Mouse (Mus musculus): ENCODE results near the gene Zfp296. TPM values are rescaled to one million over a fixed set of nuclear protein-coding genes. Genes with fewer than 3 reads are reported as not detected.

Zfp296 gene
- polyA plus RNA-seq, 1 experiment from 2014 or later: 0.34 TPM

GRCm38 (mm10) chr7:19567426-19567825 lies 9.7 kb upstream of the Zfp296 start:
- H3K27me3 ChIP-seq (ENCODE audit: insufficient read depth, low read length): no peaks in the 10 kb centered on the region
- peaks cover 32% of the 10 kb centered on the region; the same call in 1 of the 2 replicates for H3K36me3 ChIP-seq (ENCODE audit: insufficient read depth, low read length)
- H3K4me3 ChIP-seq (replicated peaks; ENCODE audit: low read depth, low read length): no peak overlapping the region
- H3K4me1 ChIP-seq (replicated peaks; ENCODE audit: insufficient read depth, low read length): peaks cover 8% of the 10 kb centered on the region
- 86% methylated on average over 8 of the region's 8 CpGs for WGBS
- no peak for TF ChIP-seq CTCF (IDR thresholded peaks at IDR 0.05; ENCODE audit: low read depth)
- H3K9me3 ChIP-seq (replicated peaks; ENCODE audit: low read length): no peaks in the 10 kb centered on the region
- no peak overlapping the region for H3K4me2 ChIP-seq (ENCODE audit: low read length)
- ATAC-seq (replicated peaks; ENCODE audit: low FRiP score, low read depth) (peak; percentile 30; the same call in 1 of the 2 replicates), DNase-seq (ENCODE audit: low spot score) (no peak)
- no peak overlapping the region for H3K9ac ChIP-seq (ENCODE audit: low read depth, low read length)
- no peak overlapping the region for H3K27ac ChIP-seq

- Histone ChIP-seq H3K36me3 (ENCODE audit: insufficient read depth, low read length) (peaks cover 27% of the 10 kb centered on the region; the same call in 1 of the 2 replicates), H3K4me3 (replicated peaks; ENCODE audit: low read depth, low read length) (no peak overlapping the region), H3K9me3 (replicated peaks; ENCODE audit: low read length) (no peaks in the 10 kb centered on the region), H3K4me1 (replicated peaks; ENCODE audit: insufficient read depth, low read length) (peaks cover 9% of the 10 kb centered on the region), H3K4me2 (ENCODE audit: low read length) (no peak overlapping the region), H3K27ac (no peak overlapping the region), H3K9ac (ENCODE audit: low read depth, low read length) (no peak overlapping the region), H3K27me3 (ENCODE audit: insufficient read depth, low read length) (no peaks in the 10 kb centered on the region)
- TF ChIP-seq CTCF (IDR thresholded peaks at IDR 0.05; ENCODE audit: low read depth): no peak
- WGBS: 79% methylated on average over 3 of the region's 3 CpGs
- ATAC-seq (replicated peaks; ENCODE audit: low FRiP score, low read depth) (no peak), DNase-seq (ENCODE audit: low spot score) (no peak)
These were observed 7.4 kb upstream of the Zfp296 start for GRCm38 (mm10) chr7:19569647-19570046.

DNA sequence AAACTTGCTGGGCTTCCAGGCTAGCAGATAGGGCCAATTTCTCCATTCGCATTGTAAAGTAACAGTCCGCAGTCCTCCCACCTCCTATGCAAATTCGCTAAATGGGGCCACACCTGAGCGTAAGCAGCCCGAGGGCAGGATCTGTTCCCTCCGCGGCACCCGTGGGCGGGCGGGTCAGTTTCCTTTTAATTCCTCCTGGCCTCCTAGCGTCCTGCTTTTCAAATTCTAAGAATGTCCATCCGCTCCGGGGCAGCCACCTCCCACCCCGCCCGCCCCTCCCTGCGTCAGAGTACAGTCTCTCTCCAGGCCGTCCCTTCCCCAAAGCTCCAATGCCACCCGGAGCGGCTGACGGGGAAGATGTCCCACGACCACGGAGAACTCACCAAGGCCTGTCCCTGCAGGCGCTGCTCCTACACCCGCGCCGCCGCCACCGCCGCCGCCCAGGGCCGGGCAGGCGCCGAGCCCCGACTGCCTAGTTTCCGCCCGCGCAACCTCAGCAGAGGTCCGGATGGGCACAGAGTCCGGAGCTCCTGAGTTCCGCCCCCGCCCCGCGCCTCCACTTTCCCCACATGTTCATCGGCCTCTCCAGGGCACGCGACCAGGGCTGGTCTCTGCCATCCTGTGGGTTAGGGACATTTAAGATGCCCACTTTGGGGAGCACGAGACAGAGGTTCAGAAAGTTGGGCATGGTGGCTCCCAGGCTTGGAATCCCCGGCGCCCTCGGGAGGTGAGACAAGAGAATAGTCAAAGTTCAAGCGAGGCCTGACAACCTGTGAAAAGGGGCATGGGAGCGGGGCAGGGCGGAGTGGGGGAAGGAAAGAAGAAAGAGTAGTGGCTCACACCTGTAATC lies 3.9 kb upstream of the Zfp296 start:
- H3K4me2 ChIP-seq (ENCODE audit: low read length): peak overlapping the region; percentile 71
- H3K4me1 ChIP-seq (replicated peaks; ENCODE audit: insufficient read depth, low read length): peaks cover 16% of the 10 kb centered on the region
- peak; percentile 81 for DNase-seq (ENCODE audit: low spot score)
- no peaks in the 10 kb centered on the region for H3K9me3 ChIP-seq (replicated peaks; ENCODE audit: low read length)
- TF ChIP-seq CTCF (IDR thresholded peaks at IDR 0.05; ENCODE audit: low read depth): no peak
- peaks cover 13% of the 10 kb centered on the region; the same call in 1 of the 2 replicates for H3K36me3 ChIP-seq (ENCODE audit: insufficient read depth, low read length)
- ATAC-seq (replicated peaks; ENCODE audit: low FRiP score, low read depth): peak; percentile 85
- peak overlapping the region; percentile 92 for H3K27ac ChIP-seq
- H3K27me3 ChIP-seq (ENCODE audit: insufficient read depth, low read length): peaks cover 13% of the 10 kb centered on the region; the same call in 1 of the 2 replicates
- WGBS: under 1% methylated on average over 53 of the region's 53 CpGs
- peak overlapping the region; percentile 71 for H3K4me3 ChIP-seq (replicated peaks; ENCODE audit: low read depth, low read length)
- peak overlapping the region; percentile 84 for H3K9ac ChIP-seq (ENCODE audit: low read depth, low read length)

GRCm38 (mm10) chr7:19573776-19574140 lies 3.3 kb upstream of the Zfp296 start:
- DNase-seq (ENCODE audit: low spot score) (no peak), ATAC-seq (replicated peaks; ENCODE audit: low FRiP score, low read depth) (no peak)
- H3K4me1 ChIP-seq (replicated peaks; ENCODE audit: insufficient read depth, low read length): peaks cover 16% of the 10 kb centered on the region
- H3K9me3 ChIP-seq (replicated peaks; ENCODE audit: low read length): no peaks in the 10 kb centered on the region
- peaks cover 13% of the 10 kb centered on the region; the same call in 1 of the 2 replicates for H3K27me3 ChIP-seq (ENCODE audit: insufficient read depth, low read length)
- peak overlapping the region; percentile 71 for H3K4me2 ChIP-seq (ENCODE audit: low read length)
- peak overlapping the region; percentile 71 for H3K4me3 ChIP-seq (replicated peaks; ENCODE audit: low read depth, low read length)
- 24% methylated on average over 16 of the region's 16 CpGs for WGBS
- H3K36me3 ChIP-seq (ENCODE audit: insufficient read depth, low read length): peaks cover 13% of the 10 kb centered on the region; the same call in 1 of the 2 replicates
- TF ChIP-seq CTCF (IDR thresholded peaks at IDR 0.05; ENCODE audit: low read depth): no peak
- H3K27ac ChIP-seq: peak overlapping the region; percentile 92
- peak overlapping the region; percentile 84 for H3K9ac ChIP-seq (ENCODE audit: low read depth, low read length)

DNA sequence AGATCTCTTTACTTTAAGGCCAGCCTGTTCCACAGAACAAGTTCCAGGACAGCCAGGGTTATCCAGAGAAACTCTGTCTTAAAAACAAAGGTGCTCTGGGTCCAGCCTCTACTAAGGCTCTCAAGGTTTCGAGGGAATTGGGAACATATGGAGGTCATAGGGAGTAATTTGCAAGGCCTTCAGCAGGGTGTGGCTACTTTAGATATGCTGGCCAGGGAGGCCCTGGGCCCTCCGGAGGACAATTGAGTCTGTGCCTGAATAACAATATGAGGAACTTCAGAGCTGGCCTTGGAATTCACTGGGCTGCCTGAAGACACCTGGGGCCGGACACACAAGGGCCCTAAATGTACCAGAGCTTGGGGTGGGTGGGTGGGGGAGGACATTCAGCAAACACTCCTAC lies 1.5 kb upstream of the Zfp296 start:
- Histone ChIP-seq H3K4me2 (ENCODE audit: low read length) (no peak overlapping the region), H3K27me3 (ENCODE audit: insufficient read depth, low read length) (peaks cover 13% of the 10 kb centered on the region; the same call in 1 of the 2 replicates), H3K4me3 (replicated peaks; ENCODE audit: low read depth, low read length) (no peak overlapping the region), H3K4me1 (replicated peaks; ENCODE audit: insufficient read depth, low read length) (peaks cover 16% of the 10 kb centered on the region), H3K9ac (ENCODE audit: low read depth, low read length) (no peak overlapping the region), H3K36me3 (ENCODE audit: insufficient read depth, low read length) (0 out of 2 replicates have a peak, but pooled peaks cover 3% of the 10 kb centered on the region), H3K9me3 (replicated peaks; ENCODE audit: low read length) (no peaks in the 10 kb centered on the region), H3K27ac (no peak overlapping the region)
- DNase-seq (ENCODE audit: low spot score) (no peak), ATAC-seq (replicated peaks; ENCODE audit: low FRiP score, low read depth) (no peak)
- TF ChIP-seq CTCF (IDR thresholded peaks at IDR 0.05; ENCODE audit: low read depth): no peak
- WGBS: 67% methylated on average over 3 of the region's 3 CpGs

GRCm38 (mm10) chr7:19577877-19578414 lies 859 bp downstream of the Zfp296 start:
- Histone ChIP-seq H3K4me2 (ENCODE audit: low read length) (peak overlapping the region; percentile 73), H3K27ac (no peak overlapping the region), H3K4me3 (replicated peaks; ENCODE audit: low read depth, low read length) (peak overlapping the region; percentile 30), H3K4me1 (replicated peaks; ENCODE audit: insufficient read depth, low read length) (peaks cover 6% of the 10 kb centered on the region; the same call in 1 of the 2 replicates), H3K27me3 (ENCODE audit: insufficient read depth, low read length) (peaks cover 13% of the 10 kb centered on the region; the same call in 1 of the 2 replicates), H3K9me3 (replicated peaks; ENCODE audit: low read length) (no peaks in the 10 kb centered on the region), H3K9ac (ENCODE audit: low read depth, low read length) (0 out of 2 replicates have a peak overlapping the region, but pooled peaks have one; percentile 40), H3K36me3 (ENCODE audit: insufficient read depth, low read length) (peaks cover 9% of the 10 kb centered on the region; the same call in 1 of the 2 replicates)
- no peak for ATAC-seq (replicated peaks; ENCODE audit: low FRiP score, low read depth)
- no peak for DNase-seq (ENCODE audit: low spot score)
- WGBS: 15% methylated on average over 10 of the region's 10 CpGs
- no peak for TF ChIP-seq CTCF (IDR thresholded peaks at IDR 0.05; ENCODE audit: low read depth)
